Mouse (Mus musculus) adipocyte (in vitro differentiated cells): ENCODE results near the gene Iqcc.

ENCODE experiments used
- DNase-seq: peaks from one replicate; pipeline ENCODE4 v3.0.0-alpha.2; 2016; ENCODE audit warnings: low spot score

Iqcc gene

GRCm38 (mm10) chr4:129578466-129578865 is 40.4 kb downstream of the Iqcc start, which contains the start of gene Fam167b:
Gene Fam167b, minus strand, starts transcription at chr4:129578549.
- DNase-seq: no peak

GRCm38 (mm10) chr4:129577688-129578087 is 41.2 kb downstream of the Iqcc start:
- no peak for DNase-seq

- DNase-seq: no peak
Measured at GRCm38 (mm10) chr4:129576863-129577491, 41.9 kb downstream of the Iqcc start.

- no peak for DNase-seq
Measured at GRCm38 (mm10) chr4:129575171-129575844, 43.6 kb downstream of the Iqcc start.

- no peak for DNase-seq
Measured at GRCm38 (mm10) chr4:129573430-129573829, 45.5 kb downstream of the Iqcc start, which contains the start of gene Lck. Gene Lck, minus strand, starts transcription at chr4:129573641.

GRCm38 (mm10) chr4:129573093-129573370 is 45.9 kb downstream of the Iqcc start:
- DNase-seq: no peak

- no peak for DNase-seq
Measured at GRCm38 (mm10) chr4:129572236-129573092, 46.4 kb downstream of the Iqcc start.

- DNase-seq: no peak
Measured at GRCm38 (mm10) chr4:129571551-129572084, 47.3 kb downstream of the Iqcc start.

GRCm38 (mm10) chr4:129570028-129570427 is 48.9 kb downstream of the Iqcc start:
- DNase-seq: no peak

- no peak for DNase-seq
Measured at GRCm38 (mm10) chr4:129568366-129568765, 50.5 kb downstream of the Iqcc start.

GRCm38 (mm10) chr4:129565139-129565538 is 53.8 kb downstream of the Iqcc start:
- DNase-seq: no peak
